Mouse (Mus musculus) small intestine, adult 2 months (tissue): ENCODE measurements at regions not wholly inside any gene's neighbourhood (a gene's known extent, or its start where the extent isn't known, plus 50 kb on each side); places are given as distances from the start of the nearest gene placed in this dataset.

Experiments used
- CTCF ChIP-seq: fragments of 200-500 bp; IDR thresholded peaks from 2 replicates; pipeline ENCODE4 v1.5.1; 2012; ENCODE audit warnings: low read depth, mild to moderate bottlenecking, control low read depth, inconsistent platforms, low read length, moderate library complexity, mixed read lengths; ENCODE audit not compliant: insufficient replicate concordance, insufficient read length; ENCODE audit errors: extremely low read depth
- POLR2A ChIP-seq: fragments of 200-500 bp; IDR thresholded peaks from 2 replicates; pipeline ENCODE4 v1.6.1; 2012; ENCODE audit warnings: low read depth, mild to moderate bottlenecking, control low read depth, inconsistent platforms, low read length, moderate library complexity

DNA sequence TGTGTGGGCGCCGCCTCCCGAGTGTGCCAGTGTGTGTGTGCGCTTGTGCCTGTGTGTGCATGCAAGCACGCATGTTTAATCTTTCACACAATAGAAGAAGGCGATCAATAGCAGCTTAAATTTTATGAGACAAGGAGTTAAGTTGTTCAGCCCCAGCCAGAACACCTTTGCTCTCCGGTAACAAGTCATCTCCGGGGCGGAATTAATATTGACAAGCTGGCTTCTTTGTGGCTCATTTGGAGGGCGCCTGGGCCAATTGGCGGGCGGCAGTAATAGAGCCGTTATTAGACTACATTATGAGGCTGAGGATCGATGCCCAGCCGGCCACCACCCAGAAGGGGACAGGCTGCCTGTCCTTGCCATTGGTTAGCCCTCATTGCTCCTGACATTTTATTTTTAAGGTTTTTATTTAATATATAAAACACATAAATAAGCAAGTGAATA is 142.6 kb upstream of the Irx4 start:
- TF ChIP-seq CTCF (no peak), POLR2A (no peak)
